Mouse (Mus musculus) ES-E14 (cell line): ENCODE data around the gene Senp1.

Source experiments
- CHD2 ChIP-seq: IDR thresholded peaks from 2 replicates; pipeline ENCODE4 v1.6.1; 2014; ENCODE audit warnings: mild to moderate bottlenecking, low read depth, low read length, inconsistent platforms
- MAFK ChIP-seq: IDR thresholded peaks from 2 replicates; pipeline ENCODE4 v1.6.1; 2014; ENCODE audit warnings: mild to moderate bottlenecking, low read depth, low read length, inconsistent platforms; ENCODE audit not compliant: insufficient read depth
- ZC3H11A ChIP-seq: IDR thresholded peaks from 2 replicates; pipeline ENCODE4 v1.6.1; 2012; ENCODE audit warnings: low read depth, mild to moderate bottlenecking, inconsistent platforms, low read length, borderline replicate concordance
- ZNF384 ChIP-seq: IDR thresholded peaks from 2 replicates; pipeline ENCODE4 v1.6.1; 2012; ENCODE audit warnings: low read depth, low read length, inconsistent platforms

DNA sequence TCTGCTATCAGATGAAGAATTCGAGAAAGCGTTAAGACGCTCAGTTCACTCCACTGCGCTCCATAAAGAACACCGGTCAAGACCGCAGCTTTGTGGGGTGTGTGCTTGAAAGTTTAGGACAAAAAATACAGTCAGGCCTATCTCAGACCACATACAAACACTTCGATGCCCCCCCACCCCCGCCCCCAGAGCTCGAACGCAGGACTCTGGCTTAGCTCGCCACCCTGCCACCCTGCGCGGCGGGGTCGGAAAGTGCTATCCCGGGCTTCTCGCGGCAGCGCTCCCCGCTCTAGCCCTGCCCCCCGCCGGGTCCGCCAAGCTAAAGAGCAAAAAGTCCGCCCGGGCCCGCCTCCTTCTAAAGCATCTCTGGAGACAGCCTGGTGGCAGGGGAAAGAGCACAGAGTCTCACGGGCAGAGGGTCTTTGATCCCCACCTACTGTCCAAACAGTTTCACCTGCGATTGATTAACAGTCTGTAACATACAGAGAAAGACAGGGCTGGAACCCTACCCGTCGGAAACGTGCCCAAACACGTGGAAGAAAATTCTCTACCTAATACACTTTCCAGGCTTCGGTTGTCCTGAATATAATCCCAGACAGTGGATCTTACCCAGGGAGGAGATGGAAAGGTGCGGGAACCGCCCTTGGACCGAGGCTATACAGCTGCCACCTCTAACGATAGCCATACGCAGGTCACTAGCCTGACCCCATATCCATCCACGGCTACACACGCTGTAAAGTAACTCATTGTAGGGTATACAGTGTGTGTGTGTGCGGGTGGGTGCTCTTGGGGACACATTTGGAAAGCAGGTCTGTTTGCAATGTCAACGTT is 90.3 kb downstream of the Senp1 start:
- TF ChIP-seq CHD2 (no peak), MAFK (no peak), ZNF384 (no peak), ZC3H11A (no peak)
